Mouse (Mus musculus) WW6 (cell line): ENCODE results near the gene Nt5dc1.
"Not testable (repeated sequence)": the region's sequence is repeated elsewhere in the genome, so short reads cannot be mapped to it uniquely, and the experiment has no call there.

Source experiments
- DNase-seq: peaks from one replicate; pipeline ENCODE4 v3.0.0-alpha.2; 2013; ENCODE audit warnings: low read depth, low spot score

Gene Nt5dc1

GRCm38 (mm10) chr10:34316571-34317216 lies 101.7 kb downstream of the Nt5dc1 start:
- DNase-seq: no peak

GRCm38 (mm10) chr10:34312536-34312935 lies 105.8 kb downstream of the Nt5dc1 start:
- no peak for DNase-seq

- DNase-seq: no peak
These were observed 108.3 kb downstream of the Nt5dc1 start for GRCm38 (mm10) chr10:34309915-34310685.

- no peak for DNase-seq
These were observed 111.3 kb downstream of the Nt5dc1 start for GRCm38 (mm10) chr10:34307070-34307469.

GRCm38 (mm10) chr10:34300368-34300767 lies 118.0 kb downstream of the Nt5dc1 start:
- no peak for DNase-seq

- no peak for DNase-seq
These were observed 120.2 kb downstream of the Nt5dc1 start for GRCm38 (mm10) chr10:34297980-34298753.

GRCm38 (mm10) chr10:34297299-34297979 lies 120.9 kb downstream of the Nt5dc1 start, which contains the start of gene Tspyl4:
TSS of gene Tspyl4 (plus strand) at chr10:34297442.
- peak; percentile 86 for DNase-seq

- no peak for DNase-seq
These were observed 121.4 kb downstream of the Nt5dc1 start for GRCm38 (mm10) chr10:34296911-34297298.

GRCm38 (mm10) chr10:34282420-34283238 lies 135.7 kb downstream of the Nt5dc1 start:
- DNase-seq: no peak

GRCm38 (mm10) chr10:34281962-34282388 lies 136.4 kb downstream of the Nt5dc1 start, which contains the start of gene Tspyl1:
TSS of gene Tspyl1 (plus strand) at chr10:34282190.
- DNase-seq: peak; percentile 95

GRCm38 (mm10) chr10:34281211-34281961 lies 137.0 kb downstream of the Nt5dc1 start:
- DNase-seq: no peak

GRCm38 (mm10) chr10:34280591-34281175 lies 137.7 kb downstream of the Nt5dc1 start:
- DNase-seq: peak; percentile 42

GRCm38 (mm10) chr10:34271681-34272080 lies 146.7 kb downstream of the Nt5dc1 start:
- no peak for DNase-seq

GRCm38 (mm10) chr10:34267312-34268070 lies 150.9 kb downstream of the Nt5dc1 start:
- no peak for DNase-seq

- no peak for DNase-seq
These were observed 153.2 kb downstream of the Nt5dc1 start for GRCm38 (mm10) chr10:34265106-34265505.

GRCm38 (mm10) chr10:34252833-34253232 lies 165.5 kb downstream of the Nt5dc1 start:
- DNase-seq: not testable (repeated sequence)

GRCm38 (mm10) chr10:34249594-34249993 lies 168.8 kb downstream of the Nt5dc1 start:
- no peak for DNase-seq

- DNase-seq: no peak
These were observed 170.6 kb downstream of the Nt5dc1 start for GRCm38 (mm10) chr10:34247757-34248156.

GRCm38 (mm10) chr10:34246106-34246505 lies 172.2 kb downstream of the Nt5dc1 start:
- no peak for DNase-seq
